Mouse (Mus musculus) neural tube, embryonic 10.5 days (tissue): Measurements from ENCODE around the gene Phlda3.
A peak's percentile ranks its signal among the peaks of the same experiment; 100 is the strongest.

ENCODE experiments used
- DNase-seq: peaks from one replicate; pipeline ENCODE4 v3.0.0-alpha.2; 2017; ENCODE audit warnings: low spot score; ENCODE audit errors: extremely low spot score

The Phlda3 gene

GRCm38 (mm10) chr1:135792143-135792939, 26.4 kb downstream of the Phlda3 start:
- DNase-seq, result no peak

- DNase-seq, result peak; percentile 45
These were observed 27.7 kb downstream of the Phlda3 start for GRCm38 (mm10) chr1:135793370-135794215.

GRCm38 (mm10) chr1:135794216-135795134, 28.6 kb downstream of the Phlda3 start:
- DNase-seq, result no peak

DNA sequence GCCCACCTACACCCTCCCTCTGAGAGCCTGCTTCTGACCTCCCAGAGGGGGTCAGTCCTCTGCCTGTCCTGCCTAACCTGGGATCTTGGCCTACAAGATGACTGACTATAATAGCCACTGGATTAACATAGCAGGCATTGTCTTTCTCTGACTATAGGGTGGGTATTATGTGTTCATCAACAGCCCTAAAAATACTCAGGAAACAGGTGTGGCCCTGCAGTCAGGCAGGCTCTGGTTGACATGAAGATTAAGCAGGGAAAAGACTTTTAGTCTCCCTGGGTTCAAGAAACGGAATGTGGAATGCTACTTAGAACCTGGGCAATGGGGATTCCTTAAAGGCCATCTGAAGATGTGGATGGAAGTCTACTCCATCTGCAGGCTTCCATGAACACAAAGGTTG, 32.6 kb downstream of the Phlda3 start:
- no peak for DNase-seq

DNA sequence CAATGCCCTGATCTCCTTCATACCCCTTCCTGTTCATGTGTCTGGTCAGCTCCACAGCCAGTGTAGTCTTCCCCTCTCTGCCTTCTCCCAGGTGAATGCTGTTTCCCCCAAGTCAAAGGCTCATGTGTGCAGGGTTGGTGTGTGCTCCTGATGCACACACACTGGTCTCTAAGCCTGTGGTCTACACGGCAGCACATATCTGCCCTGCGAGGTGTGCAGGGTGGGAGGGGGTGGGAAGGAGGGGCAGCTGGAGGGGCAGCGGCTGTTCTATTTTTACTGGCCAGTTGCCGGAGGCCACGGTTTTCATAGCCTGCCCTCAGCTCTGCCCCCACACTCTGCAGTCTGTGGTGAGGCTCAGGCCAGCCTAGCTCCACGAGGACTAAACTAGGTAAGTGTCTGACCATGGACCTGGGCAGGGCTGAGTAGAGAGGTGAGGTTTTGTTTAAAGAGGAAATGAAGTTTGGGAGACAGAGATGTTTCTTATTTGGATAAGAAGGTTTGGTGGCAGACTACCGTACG, 33.2 kb downstream of the Phlda3 start:
- no peak for DNase-seq

DNA sequence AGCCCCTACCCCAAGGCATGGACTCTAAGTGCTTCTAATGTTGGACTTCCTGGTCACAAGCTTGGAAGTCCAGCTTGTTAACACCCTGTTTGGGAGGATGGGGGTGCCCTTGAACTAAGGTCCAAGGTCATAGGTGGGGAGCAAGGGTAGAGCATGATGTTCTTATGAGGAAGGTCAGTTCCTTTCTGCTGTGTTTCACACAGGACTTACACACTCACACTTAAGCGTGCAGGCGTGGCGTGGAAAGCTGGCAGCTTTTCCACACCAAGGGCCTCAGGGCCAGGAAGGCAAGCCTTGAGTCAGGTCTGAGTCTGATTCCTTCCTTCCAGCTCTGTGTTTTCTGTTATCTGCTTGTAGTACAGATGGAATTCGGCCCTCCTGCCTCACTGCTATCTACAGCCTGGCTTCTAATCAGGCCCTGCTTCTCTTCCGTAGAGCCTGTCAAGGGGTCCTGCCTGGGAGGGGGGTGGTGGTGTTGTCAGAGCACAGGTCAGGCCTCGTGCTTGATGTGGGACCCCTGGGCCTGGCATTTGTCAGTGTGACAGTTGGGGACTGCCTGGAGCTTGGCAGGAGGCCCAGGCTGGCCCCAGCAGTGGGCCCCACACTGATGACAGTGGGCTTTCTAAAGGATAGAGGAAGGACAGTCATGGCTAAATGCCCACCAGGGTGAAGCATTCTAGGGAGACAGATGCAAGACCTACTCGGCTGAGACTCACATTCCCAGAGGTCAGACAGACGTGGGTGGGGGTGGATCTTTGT, 34.5 kb downstream of the Phlda3 start:
- no peak for DNase-seq

- no peak for DNase-seq
These were observed 41.6 kb downstream of the Phlda3 start for GRCm38 (mm10) chr1:135807546-135807945.

DNA sequence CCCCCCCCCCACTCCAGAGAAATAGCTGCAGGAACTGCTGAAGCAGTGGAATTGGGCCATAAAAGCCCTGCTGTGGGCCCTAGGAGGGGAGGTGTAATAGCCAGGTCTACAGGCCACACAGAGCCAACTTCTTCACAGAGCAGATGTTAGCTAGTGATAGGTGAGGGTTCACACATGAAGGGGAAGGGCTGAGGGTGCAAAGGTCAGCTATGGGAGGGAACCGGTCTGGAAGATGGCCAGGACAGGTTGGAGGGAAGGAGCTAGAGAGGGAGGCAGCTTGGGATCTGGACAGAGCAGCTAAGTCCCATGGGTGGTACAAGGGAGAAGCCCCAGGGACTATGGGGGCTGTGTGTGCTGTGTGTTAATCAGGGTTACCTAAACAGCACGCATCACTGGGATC, 44.3 kb downstream of the Phlda3 start:
- DNase-seq, result no peak

DNA sequence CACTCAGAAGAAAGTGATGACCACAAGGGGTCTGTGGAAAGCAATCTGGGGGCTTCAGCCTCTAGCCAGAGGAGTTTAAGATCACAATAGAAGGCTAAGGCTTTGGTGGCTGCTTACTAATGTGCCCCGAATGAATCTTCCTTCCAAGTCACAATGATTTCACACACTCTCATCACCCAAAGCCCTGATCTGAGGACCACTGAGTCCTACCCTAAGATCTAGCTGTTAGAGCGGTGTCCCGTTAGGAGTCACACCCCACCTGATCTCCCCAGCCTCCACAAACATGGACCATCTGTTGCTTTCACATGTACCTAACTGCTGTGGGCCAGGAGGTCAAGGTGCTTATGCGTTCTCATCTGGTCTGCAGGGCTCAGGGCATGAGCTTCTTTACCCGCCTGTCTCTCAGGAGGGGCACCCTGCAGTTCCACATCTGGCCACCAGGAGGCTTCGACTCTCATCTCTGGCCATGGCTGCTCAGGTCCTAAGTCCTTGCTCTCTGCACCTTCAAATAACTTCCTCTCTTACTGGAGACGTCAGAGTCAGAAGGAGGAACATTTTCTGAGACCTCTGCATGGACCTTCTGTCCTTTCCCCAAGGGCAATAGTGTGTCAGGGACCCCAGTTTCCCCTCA, 45.2 kb downstream of the Phlda3 start:
- peak; percentile 88 for DNase-seq

DNA sequence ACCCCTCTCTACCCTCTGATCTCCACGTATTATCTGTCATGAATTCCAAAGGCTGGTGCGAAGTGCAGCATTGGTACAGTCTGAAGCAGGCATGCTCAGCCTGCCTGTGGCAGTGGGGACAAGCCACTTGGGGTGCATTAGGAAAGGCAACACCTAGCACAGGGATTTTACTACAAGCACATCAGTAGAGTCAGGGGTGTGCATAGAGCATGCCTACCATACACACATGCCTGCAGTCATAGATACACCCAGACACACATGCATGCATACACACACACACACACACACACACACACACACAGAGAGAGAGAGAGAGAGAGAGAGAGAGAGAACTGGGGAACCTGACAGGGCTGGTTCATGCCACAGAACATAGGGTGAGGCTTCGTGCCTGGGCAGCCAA, 46.3 kb downstream of the Phlda3 start:
- DNase-seq, result no peak

GRCm38 (mm10) chr1:135812618-135813017, 46.7 kb downstream of the Phlda3 start:
- DNase-seq, result no peak

GRCm38 (mm10) chr1:135813071-135813470, 47.2 kb downstream of the Phlda3 start:
- DNase-seq, result no peak

- no peak for DNase-seq
These were observed 47.9 kb downstream of the Phlda3 start for GRCm38 (mm10) chr1:135813687-135814395.

DNA sequence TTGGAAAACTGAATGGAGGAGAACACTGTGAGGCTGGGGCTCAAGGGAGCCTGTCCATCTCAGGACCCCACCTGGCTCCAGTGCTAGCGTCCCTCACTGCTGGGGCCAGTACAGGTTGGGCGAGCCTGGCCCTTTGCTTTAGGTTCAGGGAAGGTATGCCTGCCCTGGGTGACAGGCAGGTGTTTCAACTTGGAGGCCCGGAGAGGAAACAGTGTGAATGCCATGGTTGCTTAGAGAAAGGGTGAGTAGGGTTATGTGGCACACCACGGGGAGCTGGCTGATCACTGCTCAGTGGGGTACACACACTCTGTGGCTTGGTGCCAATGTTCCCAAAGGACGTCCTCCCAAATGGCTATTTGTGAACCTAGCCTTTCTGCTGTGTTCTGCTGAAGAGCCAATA, 48.6 kb downstream of the Phlda3 start:
- no peak for DNase-seq

- DNase-seq, result no peak
These were observed 51.7 kb downstream of the Phlda3 start for GRCm38 (mm10) chr1:135817595-135817994.

DNA sequence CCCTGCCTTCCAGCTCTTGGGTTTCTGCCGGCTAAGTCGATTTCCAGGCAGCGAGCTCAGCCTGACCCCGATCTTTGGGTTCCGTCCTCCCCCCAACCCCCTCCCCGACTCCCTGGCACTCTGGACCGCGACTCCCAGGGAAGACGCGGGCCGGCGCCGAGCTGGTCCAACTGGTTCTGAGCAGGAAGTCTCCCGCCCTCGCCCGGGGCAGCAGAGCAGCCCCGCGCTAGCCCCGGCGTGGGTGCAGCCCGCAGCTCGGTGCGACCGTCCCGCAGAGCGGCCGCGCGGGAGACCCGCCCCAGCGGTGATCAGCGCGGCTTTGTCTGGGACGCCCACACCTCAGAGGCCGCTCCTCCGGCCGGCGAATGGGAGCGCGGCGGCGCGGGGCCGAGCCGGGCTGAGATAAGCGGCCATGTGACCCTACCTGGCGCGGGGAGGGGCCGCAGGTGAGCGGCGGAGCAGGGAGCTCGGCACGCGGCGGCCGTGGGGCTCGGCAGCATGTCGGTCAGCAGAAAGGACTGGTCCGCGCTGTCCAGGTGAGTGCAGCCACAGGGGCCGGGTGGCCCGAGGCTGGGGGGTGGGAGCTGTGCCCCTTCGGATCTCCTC, 52.7 kb downstream of the Phlda3 start, which contains the start of gene Lad1:
Gene Lad1 (plus strand): TSS at position 118 of the 606 bp plus-strand sequence.
- DNase-seq, result peak; percentile 54
